13 mouse cellular contexts compared by ENCODE assay signal in the genomic region with DNA sequence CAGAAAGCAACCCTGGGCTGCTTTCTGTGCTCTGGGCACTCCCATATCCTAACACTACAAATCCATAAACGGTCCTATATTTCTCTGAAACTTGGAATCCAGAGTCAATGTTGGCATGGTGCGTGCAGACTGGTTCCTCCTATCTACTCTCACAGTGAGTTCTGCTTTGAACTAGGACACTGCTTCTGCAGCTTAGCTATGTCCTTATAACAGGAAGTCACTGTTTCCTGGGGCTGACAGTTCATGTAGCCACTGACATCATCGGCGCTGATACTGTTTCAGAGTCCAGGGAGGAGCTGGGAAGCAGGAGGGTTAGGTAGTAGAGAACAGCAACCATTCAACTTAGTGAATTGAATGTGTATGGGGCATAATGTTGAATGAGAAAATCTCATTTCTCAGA.
"Had no signal": no experiment of that assay in that cellular context is flagged by ENCODE, and none has a peak within 500 bp of the region (broad histone marks: within the 10 kb centered on the region; RNA-seq: fewer than 3 reads in every experiment).

No protein-coding gene starts in this region.

- H3K4me3 ChIP-seq: layer of hippocampus, adult 2 months; limb, embryonic 13.5 days; megakaryocyte, embryonic 14.5 days; midbrain, embryonic 15.5 days; neural tube, embryonic 12.5 days had no signal

- H3K9me3 ChIP-seq: limb, embryonic 13.5 days; megakaryocyte, embryonic 14.5 days; midbrain, embryonic 15.5 days; neural tube, embryonic 12.5 days had no signal

- ATAC-seq: intestine, postnatal 0 days; midbrain, embryonic 15.5 days had no signal

- H3K9ac ChIP-seq: limb, embryonic 13.5 days; midbrain, embryonic 15.5 days; neural tube, embryonic 12.5 days had no signal

- H3K4me1 ChIP-seq: limb, embryonic 13.5 days; midbrain, embryonic 15.5 days; neural tube, embryonic 12.5 days had no signal

- H3K4me2 ChIP-seq: limb, embryonic 13.5 days; midbrain, embryonic 11.5 days; midbrain, embryonic 15.5 days; neural tube, embryonic 12.5 days had no signal

- H3K27ac ChIP-seq: layer of hippocampus, adult 2 months; limb, embryonic 13.5 days; midbrain, embryonic 15.5 days; neural tube, embryonic 12.5 days; stomach, postnatal 0 days had no signal

- DNase-seq: kidney, adult 9 months; kidney, postnatal 10 days; kidney, postnatal 4 days; left cerebral cortex, postnatal 4 days; thymus, postnatal 14 days had no signal

- H3K36me3 ChIP-seq: limb, embryonic 13.5 days; midbrain, embryonic 15.5 days; neural tube, embryonic 12.5 days had no signal

- H3K27me3 ChIP-seq: limb, embryonic 13.5 days; megakaryocyte, embryonic 14.5 days; midbrain, embryonic 15.5 days; neural tube, embryonic 12.5 days had no signal
